Mouse (Mus musculus): ENCODE measurements around the gene Gm3404. TPM values are rescaled to one million over a fixed set of nuclear protein-coding genes. Genes with fewer than 3 reads are reported as not detected.
A peak's percentile ranks its signal among the peaks of the same experiment; 100 is the strongest.
"Not testable (repeated sequence)": the region's sequence is repeated elsewhere in the genome, so short reads cannot be mapped to it uniquely, and the experiment has no call there.

The Gm3404 gene
- polyA plus RNA-seq (2011; ENCODE audit: insufficient read depth, insufficient read length, low read depth, missing spikeins), result not detected in 2 replicates

GRCm38 (mm10) chr5:146525501-146525900 lies at the start of gene Gm3404:
Gm3404 (plus strand) TSS chr5:146525801.
- H3K9me3 ChIP-seq (replicated peaks; ENCODE audit: control insufficient read depth, insufficient read depth, low read length, poor library complexity, severe bottlenecking); H3K4me3 ChIP-seq (ENCODE audit: low read depth, low read length); H3K27ac ChIP-seq (ENCODE audit: insufficient read depth, low read length); H3K27me3 ChIP-seq (ENCODE audit: control insufficient read depth, insufficient read depth, low read length, poor library complexity, severe bottlenecking); H3K9ac ChIP-seq (ENCODE audit: low read depth, poor library complexity, severe bottlenecking); H3K36me3 ChIP-seq (ENCODE audit: control insufficient read depth, insufficient read depth, low read length, poor library complexity, severe bottlenecking); H3K4me1 ChIP-seq (ENCODE audit: control insufficient read depth, insufficient read depth, low read length): not testable (repeated sequence)

GRCm38 (mm10) chr5:146479564-146479963 lies 46.0 kb upstream of the Gm3404 start:
- not testable (repeated sequence) for H3K27me3 ChIP-seq (ENCODE audit: control insufficient read depth, insufficient read depth, low read length, poor library complexity, severe bottlenecking); H3K27ac ChIP-seq (ENCODE audit: insufficient read depth, low read length); H3K9ac ChIP-seq (ENCODE audit: low read depth, poor library complexity, severe bottlenecking); H3K36me3 ChIP-seq (ENCODE audit: control insufficient read depth, insufficient read depth, low read length, poor library complexity, severe bottlenecking); H3K4me3 ChIP-seq (ENCODE audit: low read depth, low read length); H3K4me1 ChIP-seq (ENCODE audit: control insufficient read depth, insufficient read depth, low read length); H3K9me3 ChIP-seq (replicated peaks; ENCODE audit: control insufficient read depth, insufficient read depth, low read length, poor library complexity, severe bottlenecking)
- peak; percentile 42 for TF ChIP-seq CTCF (IDR thresholded peaks at IDR 0.05; ENCODE audit: low read depth, low read length)

GRCm38 (mm10) chr5:146481665-146482064 lies 43.9 kb upstream of the Gm3404 start, which contains the start of gene Gm6408:
Gm6408 (plus strand) TSS chr5:146481965.
- not testable (repeated sequence) for H3K27ac ChIP-seq (ENCODE audit: insufficient read depth, low read length); H3K4me3 ChIP-seq (ENCODE audit: low read depth, low read length); H3K4me1 ChIP-seq (ENCODE audit: control insufficient read depth, insufficient read depth, low read length); H3K36me3 ChIP-seq (ENCODE audit: control insufficient read depth, insufficient read depth, low read length, poor library complexity, severe bottlenecking); H3K9me3 ChIP-seq (replicated peaks; ENCODE audit: control insufficient read depth, insufficient read depth, low read length, poor library complexity, severe bottlenecking); H3K27me3 ChIP-seq (ENCODE audit: control insufficient read depth, insufficient read depth, low read length, poor library complexity, severe bottlenecking); H3K9ac ChIP-seq (ENCODE audit: low read depth, poor library complexity, severe bottlenecking)

- not testable (repeated sequence) for H3K4me1 ChIP-seq (ENCODE audit: control insufficient read depth, insufficient read depth, low read length); H3K36me3 ChIP-seq (ENCODE audit: control insufficient read depth, insufficient read depth, low read length, poor library complexity, severe bottlenecking); H3K9ac ChIP-seq (ENCODE audit: low read depth, poor library complexity, severe bottlenecking); H3K27ac ChIP-seq (ENCODE audit: insufficient read depth, low read length); H3K27me3 ChIP-seq (ENCODE audit: control insufficient read depth, insufficient read depth, low read length, poor library complexity, severe bottlenecking); H3K4me3 ChIP-seq (ENCODE audit: low read depth, low read length); H3K9me3 ChIP-seq (replicated peaks; ENCODE audit: control insufficient read depth, insufficient read depth, low read length, poor library complexity, severe bottlenecking)
These were observed 36.6 kb upstream of the Gm3404 start for GRCm38 (mm10) chr5:146488959-146489358.

GRCm38 (mm10) chr5:146491063-146491462 lies 34.5 kb upstream of the Gm3404 start, which contains the start of gene Gm6370:
Gm6370 (plus strand) TSS chr5:146491363.
- H3K9ac ChIP-seq (ENCODE audit: low read depth, poor library complexity, severe bottlenecking); H3K36me3 ChIP-seq (ENCODE audit: control insufficient read depth, insufficient read depth, low read length, poor library complexity, severe bottlenecking); H3K4me1 ChIP-seq (ENCODE audit: control insufficient read depth, insufficient read depth, low read length); H3K9me3 ChIP-seq (replicated peaks; ENCODE audit: control insufficient read depth, insufficient read depth, low read length, poor library complexity, severe bottlenecking); H3K4me3 ChIP-seq (ENCODE audit: low read depth, low read length); H3K27me3 ChIP-seq (ENCODE audit: control insufficient read depth, insufficient read depth, low read length, poor library complexity, severe bottlenecking); H3K27ac ChIP-seq (ENCODE audit: insufficient read depth, low read length): not testable (repeated sequence)

- H3K9ac ChIP-seq (ENCODE audit: low read depth, poor library complexity, severe bottlenecking); H3K27me3 ChIP-seq (ENCODE audit: control insufficient read depth, insufficient read depth, low read length, poor library complexity, severe bottlenecking); H3K4me3 ChIP-seq (ENCODE audit: low read depth, low read length); H3K36me3 ChIP-seq (ENCODE audit: control insufficient read depth, insufficient read depth, low read length, poor library complexity, severe bottlenecking); H3K4me1 ChIP-seq (ENCODE audit: control insufficient read depth, insufficient read depth, low read length); H3K9me3 ChIP-seq (replicated peaks; ENCODE audit: control insufficient read depth, insufficient read depth, low read length, poor library complexity, severe bottlenecking); H3K27ac ChIP-seq (ENCODE audit: insufficient read depth, low read length): not testable (repeated sequence)
These were observed 23.5 kb upstream of the Gm3404 start, which contains the start of gene 4930449I24Rik for GRCm38 (mm10) chr5:146502099-146502498. 4930449I24Rik (plus strand) TSS chr5:146502399.

GRCm38 (mm10) chr5:146513823-146514222 lies 11.8 kb upstream of the Gm3404 start, which contains the start of gene Gm3402:
Gm3402 (plus strand) TSS chr5:146514123.
- not testable (repeated sequence) for H3K36me3 ChIP-seq (ENCODE audit: control insufficient read depth, insufficient read depth, low read length, poor library complexity, severe bottlenecking); H3K9ac ChIP-seq (ENCODE audit: low read depth, poor library complexity, severe bottlenecking); H3K27me3 ChIP-seq (ENCODE audit: control insufficient read depth, insufficient read depth, low read length, poor library complexity, severe bottlenecking); H3K4me1 ChIP-seq (ENCODE audit: control insufficient read depth, insufficient read depth, low read length); H3K9me3 ChIP-seq (replicated peaks; ENCODE audit: control insufficient read depth, insufficient read depth, low read length, poor library complexity, severe bottlenecking); H3K27ac ChIP-seq (ENCODE audit: insufficient read depth, low read length); H3K4me3 ChIP-seq (ENCODE audit: low read depth, low read length)

- not testable (repeated sequence) for H3K27ac ChIP-seq (ENCODE audit: insufficient read depth, low read length); H3K27me3 ChIP-seq (ENCODE audit: control insufficient read depth, insufficient read depth, low read length, poor library complexity, severe bottlenecking); H3K36me3 ChIP-seq (ENCODE audit: control insufficient read depth, insufficient read depth, low read length, poor library complexity, severe bottlenecking); H3K9ac ChIP-seq (ENCODE audit: low read depth, poor library complexity, severe bottlenecking); H3K4me3 ChIP-seq (ENCODE audit: low read depth, low read length); H3K4me1 ChIP-seq (ENCODE audit: control insufficient read depth, insufficient read depth, low read length); H3K9me3 ChIP-seq (replicated peaks; ENCODE audit: control insufficient read depth, insufficient read depth, low read length, poor library complexity, severe bottlenecking)
These were observed 11.7 kb downstream of the Gm3404 start, which contains the start of gene Gm3409 for GRCm38 (mm10) chr5:146537347-146537746. Gm3409 (plus strand) TSS chr5:146537647.

GRCm38 (mm10) chr5:146555836-146556235 lies 30.2 kb downstream of the Gm3404 start, which contains the start of gene Gm3415:
Gm3415 (plus strand) TSS chr5:146556136.
- not testable (repeated sequence) for H3K4me3 ChIP-seq (ENCODE audit: low read depth, low read length); H3K9ac ChIP-seq (ENCODE audit: low read depth, poor library complexity, severe bottlenecking); H3K27ac ChIP-seq (ENCODE audit: insufficient read depth, low read length); H3K9me3 ChIP-seq (replicated peaks; ENCODE audit: control insufficient read depth, insufficient read depth, low read length, poor library complexity, severe bottlenecking); H3K36me3 ChIP-seq (ENCODE audit: control insufficient read depth, insufficient read depth, low read length, poor library complexity, severe bottlenecking); H3K27me3 ChIP-seq (ENCODE audit: control insufficient read depth, insufficient read depth, low read length, poor library complexity, severe bottlenecking); H3K4me1 ChIP-seq (ENCODE audit: control insufficient read depth, insufficient read depth, low read length)
